Mouse (Mus musculus): Measurements from ENCODE around the gene Ptpdc1. TPM values are rescaled to one million over a fixed set of nuclear protein-coding genes. Genes with fewer than 3 reads are reported as not detected.

Gene Ptpdc1
- polyA plus RNA-seq, 1 experiment = 0.82 TPM

Other genes with a start within 250 kb of the Ptpdc1 start
- 3.4 and 11.5 TPM in 2 replicates for gene Zfp169, start 112.2 kb downstream of the Ptpdc1 start, polyA plus RNA-seq (2012; rRNA removed)
- gene A830005F24Rik, start 112.1 kb downstream of the Ptpdc1 start, polyA plus RNA-seq (2012; rRNA removed) = not detected in 2 replicates
- gene Barx1, start 37.3 kb upstream of the Ptpdc1 start, polyA plus RNA-seq (2012; rRNA removed) = not detected in 2 replicates
- gene Phf2, start 245.5 kb upstream of the Ptpdc1 start, polyA plus RNA-seq (2012; rRNA removed) = 7.0 and 9.5 TPM in 2 replicates